Mouse (Mus musculus) right cerebral cortex, postnatal 25 days (tissue): ENCODE results near the gene Adam11.
A peak's percentile ranks its signal among the peaks of the same experiment; 100 is the strongest.
"Not testable (repeated sequence)": the region's sequence is repeated elsewhere in the genome, so short reads cannot be mapped to it uniquely, and the experiment has no call there.

Experiments
- DNase-seq: peaks from one replicate; pipeline ENCODE4 v3.0.0; 2022

The Adam11 gene

DNA sequence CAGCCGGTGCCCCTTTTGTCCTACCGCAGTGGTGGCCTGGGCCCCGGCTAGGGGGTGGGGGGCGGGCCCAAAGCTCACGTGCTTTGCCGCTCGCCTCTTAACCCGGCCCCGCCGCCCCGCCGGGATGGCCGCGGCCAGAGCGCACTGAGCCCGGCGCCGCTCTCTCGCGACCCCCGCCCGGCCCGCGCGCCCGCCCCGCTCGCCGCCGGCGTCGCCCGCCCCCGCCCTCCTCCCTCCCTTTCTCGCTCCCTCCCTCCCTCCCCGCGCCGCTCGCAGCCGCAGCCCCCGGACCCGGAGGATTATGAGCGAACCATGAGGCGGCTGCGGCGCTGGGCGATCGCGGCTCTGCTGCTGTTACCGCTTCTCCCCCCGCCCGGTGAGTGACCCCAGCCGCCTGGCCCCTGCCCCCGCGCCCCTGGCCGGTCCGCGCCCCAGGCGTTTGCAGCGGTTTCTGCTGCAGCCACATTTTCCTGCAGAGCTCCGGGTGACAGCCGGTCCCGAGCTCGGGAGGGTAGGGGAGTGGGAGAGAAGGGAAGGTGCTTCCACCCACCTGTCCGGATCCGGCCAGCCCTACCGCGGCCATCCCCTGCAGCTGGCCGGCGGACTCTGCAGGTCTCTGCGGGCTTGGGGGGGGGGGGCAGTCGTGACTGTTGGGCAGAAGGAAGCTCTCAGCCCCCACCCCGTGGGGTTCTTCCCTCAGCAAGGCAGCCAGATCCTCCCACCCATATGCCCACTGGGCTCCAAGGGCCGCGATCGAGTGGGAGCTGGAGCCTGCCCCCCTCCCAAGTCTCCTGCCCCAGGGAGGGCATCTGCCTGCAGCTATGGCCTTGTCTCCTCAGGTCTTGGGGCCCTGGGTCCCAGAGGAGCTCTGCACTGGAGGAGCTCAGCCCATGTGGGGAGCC lies at the start of gene Adam11:
Gene Adam11 (plus strand): TSS at position 131 of the 902 bp plus-strand sequence.
- peak; percentile 42 for DNase-seq

DNA sequence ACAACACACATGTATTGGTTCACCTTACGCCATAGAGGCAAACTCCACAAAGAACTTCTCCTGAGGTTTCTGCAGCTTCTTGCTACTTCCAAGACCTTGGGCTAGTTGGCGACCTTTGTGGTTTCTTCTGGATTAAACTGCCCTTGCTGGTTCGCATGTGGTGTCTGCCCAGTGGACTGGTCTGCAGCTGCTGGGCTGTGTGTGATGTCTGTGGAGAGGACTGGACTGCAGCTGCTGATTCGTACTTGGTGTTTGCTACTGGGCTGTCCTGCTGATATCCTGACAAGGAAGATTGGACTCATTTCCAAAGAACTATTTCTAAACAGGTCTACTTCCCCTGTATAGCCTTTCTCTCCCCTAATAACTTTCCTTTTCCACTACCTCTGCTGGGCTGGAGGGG lies 48.8 kb upstream of the Adam11 start:
- no peak for DNase-seq

DNA sequence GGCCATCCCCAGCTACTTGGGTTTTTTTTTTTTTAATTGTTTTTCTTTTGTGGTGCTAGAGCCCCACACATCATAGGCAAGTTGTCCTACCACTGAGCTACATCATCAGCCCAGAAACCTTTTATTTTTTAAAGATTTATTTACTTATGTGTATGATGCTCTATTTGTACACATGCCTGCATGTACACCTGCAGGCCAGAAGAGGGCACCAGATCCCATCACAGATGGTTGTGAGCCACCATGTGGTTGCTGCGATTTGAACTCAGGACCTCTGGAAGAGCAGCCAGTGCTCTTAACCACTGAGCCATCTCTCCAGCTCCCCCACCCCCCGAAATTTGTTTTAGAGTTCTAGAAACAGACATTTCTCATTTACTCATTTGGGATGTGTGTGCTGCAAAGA lies 46.7 kb upstream of the Adam11 start:
- not testable (repeated sequence) for DNase-seq

DNA sequence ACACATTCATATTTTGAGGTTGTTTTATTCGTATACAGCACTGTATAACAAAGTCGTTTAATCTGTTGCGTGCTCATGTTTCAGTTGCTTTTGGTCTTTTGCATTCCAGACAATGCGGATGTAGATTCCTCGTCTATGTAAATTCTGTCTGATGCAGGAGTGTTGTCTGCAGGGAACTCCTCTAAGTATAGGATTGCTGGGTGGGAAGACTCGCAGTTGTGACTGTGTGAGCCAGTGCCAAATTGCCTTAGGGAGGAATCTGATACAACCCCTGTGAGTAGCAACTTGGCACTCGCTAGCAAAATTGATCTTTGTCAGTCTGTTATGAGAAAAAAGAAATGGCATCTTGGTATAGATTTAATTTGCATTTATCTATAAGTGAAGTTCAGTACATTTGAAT lies 45.1 kb upstream of the Adam11 start:
- no peak for DNase-seq

DNA sequence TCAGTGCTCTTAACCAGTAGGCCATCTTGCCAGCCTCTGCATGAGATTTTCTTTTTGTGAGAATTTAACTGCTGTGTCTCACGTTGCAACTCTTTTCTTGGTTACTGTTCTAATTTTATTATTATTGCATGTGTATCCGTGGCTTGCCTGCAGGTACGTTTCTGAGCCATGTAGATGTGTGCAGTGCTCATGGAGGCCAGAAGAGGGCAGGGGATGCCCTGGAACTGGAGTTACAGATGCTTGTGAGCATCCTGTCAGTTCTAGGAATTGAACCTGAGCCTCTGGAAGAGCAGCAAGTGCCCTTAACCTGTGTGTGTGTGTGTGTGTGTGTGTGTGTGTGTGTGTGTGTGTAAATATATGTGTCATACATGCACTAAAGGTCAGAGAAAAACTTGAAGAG lies 35.7 kb upstream of the Adam11 start:
- DNase-seq = no peak

DNA sequence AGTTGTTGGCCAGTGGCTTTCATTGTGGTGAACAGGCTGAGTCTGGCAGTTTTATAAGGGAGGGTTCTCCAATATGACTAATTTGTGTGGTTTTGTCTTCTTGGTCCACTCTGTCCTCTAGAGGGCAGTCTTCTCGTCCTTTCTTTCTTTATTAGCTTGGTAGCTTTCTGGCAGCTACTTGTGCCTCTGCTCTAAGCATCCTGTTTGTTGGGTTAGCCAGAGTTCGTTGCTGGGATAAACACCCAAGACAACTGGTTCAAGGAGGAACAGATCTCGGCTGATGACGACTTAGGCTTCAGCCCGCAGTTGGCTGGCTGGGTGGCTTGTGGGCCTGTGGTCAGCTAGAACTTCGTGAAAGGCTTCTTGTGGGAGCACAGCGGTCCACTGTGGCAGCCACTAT lies 32.6 kb upstream of the Adam11 start:
- DNase-seq = no peak

DNA sequence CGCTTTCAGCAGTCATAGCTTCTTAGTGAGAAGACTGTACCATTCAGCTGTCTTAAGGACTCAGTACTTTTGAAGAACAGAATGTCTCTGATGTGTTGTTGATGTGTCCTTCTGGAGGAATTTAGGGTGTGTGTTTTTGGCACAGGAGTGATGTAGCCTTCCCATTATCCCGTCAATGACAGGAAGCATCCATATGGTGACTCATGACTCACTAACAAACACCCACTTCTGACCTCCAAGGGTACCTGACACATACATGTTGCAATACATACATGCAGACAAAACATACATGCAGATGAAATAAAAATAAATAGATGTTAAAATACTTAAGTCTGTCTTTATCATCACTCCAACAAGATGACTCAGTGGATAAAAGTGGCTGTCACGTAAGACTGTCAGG lies 31.4 kb upstream of the Adam11 start:
- DNase-seq = no peak

DNA sequence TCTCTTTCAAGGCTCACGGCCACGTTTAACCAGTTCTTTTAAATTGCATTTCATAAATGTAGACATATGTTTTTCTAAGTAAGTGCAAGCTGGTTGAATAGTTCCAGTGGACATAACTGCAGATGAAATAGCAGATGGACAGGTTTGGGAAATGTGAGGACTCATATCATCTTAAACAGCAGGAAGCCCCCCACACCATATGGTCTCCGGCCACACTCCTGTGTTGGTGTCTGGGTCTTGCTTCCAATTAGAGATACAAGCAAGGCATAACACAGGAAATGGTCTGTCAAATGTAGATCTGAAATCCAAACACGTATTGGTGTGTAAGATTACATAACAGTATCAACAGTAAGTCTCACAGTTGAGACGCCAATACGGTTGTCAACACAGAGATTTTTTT lies 29.9 kb upstream of the Adam11 start:
- DNase-seq = no peak

DNA sequence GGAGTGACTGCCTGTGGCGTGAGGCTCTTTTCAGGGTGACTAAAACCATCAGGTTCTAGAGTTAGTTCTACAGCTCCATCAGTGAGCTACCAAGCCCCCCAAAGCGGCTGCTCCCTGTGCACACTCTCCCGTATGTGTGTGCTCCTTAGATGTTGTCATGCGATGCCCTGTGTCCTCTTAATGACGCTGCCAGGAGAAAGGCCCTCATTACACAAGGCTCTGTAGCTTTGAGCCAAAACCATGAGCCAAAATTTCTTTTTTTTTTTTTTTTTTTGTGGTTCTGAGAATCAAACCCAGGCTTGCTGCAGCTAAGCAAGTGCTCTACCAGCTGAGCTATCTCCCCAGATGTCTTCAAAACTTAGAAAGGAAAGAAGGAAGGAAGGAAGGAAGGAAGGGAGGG lies 28.1 kb upstream of the Adam11 start:
- no peak for DNase-seq

DNA sequence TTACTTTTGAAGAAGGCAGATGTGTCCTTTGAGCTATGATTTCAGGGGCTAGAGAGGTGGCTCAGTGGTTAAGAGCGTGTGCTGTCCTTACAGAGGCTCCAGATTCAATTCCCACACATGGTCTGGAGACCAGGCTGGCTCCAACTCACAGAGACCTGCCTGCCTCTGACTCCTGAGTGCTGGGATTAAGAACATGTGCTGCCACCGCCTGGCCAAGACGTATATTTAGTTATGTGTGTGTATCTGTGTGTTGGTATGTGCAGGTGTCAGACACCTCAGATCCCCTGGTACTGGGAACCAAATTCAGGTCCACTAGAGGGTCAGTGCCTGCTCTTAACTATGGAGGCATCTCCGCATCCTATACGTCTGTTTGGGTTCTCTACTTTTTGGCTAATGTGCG lies 26.3 kb upstream of the Adam11 start:
- DNase-seq = no peak

DNA sequence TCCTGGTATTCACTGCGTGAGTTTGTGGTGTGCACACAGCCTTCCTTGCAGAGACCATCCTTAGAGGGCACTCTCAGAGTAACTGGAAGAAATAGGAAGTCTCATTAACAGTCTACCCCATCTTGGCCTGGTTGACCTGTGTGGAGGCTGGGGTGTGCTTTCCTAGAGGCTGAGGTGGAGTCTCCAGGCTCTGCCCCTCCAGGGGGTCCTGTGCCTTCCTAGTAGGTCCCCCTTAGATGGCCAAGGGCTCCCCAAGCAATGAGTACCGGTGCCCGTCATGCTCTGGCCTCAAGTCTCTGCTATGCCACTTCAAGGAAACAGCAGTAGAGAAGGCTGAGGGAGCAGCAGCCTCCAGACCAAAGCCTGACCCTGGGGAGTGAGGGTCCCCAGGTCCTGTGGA lies 23.2 kb upstream of the Adam11 start:
- no peak for DNase-seq

DNA sequence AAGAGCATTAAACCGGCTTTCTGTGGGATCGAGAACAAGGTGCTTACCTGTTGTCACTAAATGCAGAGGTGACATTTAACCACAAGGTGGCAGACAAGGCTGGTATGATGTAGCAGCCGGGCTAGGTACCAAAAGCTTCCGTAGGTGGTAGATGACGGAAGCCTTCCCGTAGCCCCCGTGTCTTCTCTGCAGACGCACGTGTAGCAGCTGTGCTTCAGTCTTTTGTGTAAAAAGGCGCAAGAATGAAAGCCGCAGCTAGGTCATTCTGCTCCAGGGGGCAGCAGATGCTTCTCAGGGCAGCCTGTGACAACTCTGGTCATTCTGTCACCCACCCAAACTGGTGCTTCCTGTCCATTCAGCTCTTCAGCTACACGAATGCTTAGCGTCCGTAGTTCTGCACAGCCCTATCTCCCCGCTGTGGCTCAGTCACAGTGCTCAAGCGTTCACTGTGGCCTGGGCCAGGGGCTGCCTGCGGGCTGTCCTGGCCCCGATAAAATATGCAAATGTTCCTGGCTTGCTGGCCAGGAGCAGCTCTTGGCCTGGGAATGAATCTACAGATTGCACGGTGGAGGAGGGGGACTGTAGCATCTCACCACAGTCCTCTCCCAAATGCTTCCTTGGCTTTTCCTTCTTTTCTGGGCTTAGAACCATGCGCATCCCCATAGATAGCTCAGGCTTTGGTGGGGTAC lies 21.8 kb upstream of the Adam11 start:
- peak; percentile 63 for DNase-seq

DNA sequence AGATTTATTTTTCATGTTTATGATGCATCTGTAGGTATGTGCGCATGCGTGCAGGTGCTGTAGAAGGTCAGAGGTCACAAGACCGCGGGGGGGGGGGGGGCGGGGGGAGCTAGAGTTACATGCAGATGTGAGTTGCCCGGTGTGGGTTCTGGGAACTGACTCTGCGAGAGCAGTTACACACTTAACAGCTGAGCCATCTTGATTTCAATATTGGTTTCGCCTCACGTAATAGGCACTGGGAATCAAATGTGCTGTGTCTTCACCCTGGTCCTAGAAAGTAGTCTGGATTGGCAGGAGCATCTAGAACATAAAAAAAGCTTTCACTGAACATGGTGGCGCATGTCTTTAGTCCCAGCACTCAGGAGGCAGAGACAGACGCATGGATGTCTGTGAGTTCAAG lies 20.6 kb upstream of the Adam11 start:
- no peak for DNase-seq

DNA sequence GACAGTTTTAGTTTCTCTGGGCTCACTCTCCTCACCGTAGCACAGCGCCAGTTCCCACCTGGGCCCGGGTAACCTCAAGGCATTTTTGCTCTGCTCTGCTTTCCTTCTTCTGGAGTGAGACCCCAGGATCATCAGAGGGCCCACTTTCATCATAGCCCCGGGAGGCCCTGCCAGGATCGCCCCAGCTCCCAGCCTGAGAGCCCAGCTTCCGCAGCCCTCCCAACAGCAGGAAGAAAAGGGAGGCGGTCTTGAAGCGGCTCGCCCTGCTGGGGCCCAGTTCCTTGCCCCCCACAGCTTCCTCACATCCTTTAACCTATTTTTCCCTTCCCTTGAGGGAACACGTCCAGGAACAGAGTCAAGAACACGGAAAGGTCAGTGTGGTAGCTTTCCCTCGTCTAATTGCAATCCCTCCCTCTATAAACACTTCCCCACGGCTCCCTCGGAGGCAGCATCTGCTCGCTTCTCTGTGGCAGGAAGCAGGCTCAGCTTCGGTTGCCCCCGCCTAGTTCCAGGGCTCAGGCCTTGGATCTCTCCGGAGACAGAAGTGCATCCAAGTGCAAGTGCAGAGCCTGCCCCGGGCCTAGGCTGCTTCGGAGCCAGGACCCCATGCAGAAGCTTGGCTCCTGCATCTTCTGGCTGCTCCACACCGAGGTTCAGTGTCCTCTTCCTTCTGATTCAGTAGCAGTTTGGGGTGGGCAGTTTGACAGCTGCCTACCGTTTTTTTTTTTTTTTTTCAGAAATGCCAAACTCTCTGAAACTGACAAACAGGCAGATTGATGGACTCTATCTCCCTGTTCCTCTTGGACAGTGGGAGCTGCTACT lies 19.9 kb upstream of the Adam11 start:
- no peak for DNase-seq

DNA sequence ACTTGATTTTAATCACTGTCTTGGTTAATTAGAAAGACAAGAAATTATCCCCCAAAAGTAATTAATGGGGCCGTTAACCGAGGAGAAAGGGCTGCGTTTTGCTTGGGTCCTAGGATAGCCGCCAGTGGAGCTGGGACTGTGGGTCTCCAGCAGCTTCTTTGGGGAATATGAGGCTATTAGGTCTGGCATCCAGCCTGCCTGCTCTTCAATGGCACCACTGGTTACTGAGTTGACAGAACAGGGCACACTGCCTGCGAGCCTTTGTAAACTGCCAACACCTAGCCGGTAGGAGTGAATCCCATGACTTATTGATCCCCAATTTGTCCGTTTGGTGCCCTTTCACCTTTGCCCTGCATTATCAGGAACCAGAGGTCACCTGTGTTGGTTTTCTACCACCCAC lies 19.2 kb upstream of the Adam11 start:
- no peak for DNase-seq

DNA sequence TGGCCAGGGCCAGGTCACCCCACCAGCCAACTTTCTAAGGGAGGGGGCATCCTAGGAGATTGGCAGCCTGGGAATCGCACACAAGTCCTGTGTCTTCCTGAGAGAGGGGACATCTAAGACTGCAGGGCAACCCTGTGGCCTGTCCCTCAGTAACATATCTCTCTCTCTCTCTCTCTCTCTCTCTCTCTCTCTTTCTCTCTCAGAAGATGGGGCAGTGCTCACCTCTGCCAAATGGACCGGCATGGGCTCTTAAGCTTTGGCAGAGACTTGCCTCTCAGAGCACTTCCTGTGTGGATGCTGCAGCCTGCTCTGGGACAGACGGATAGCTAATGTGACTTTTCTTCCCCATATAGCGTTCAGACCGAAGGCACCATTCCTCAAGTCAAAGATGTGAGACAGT lies 18.4 kb upstream of the Adam11 start:
- no peak for DNase-seq

DNA sequence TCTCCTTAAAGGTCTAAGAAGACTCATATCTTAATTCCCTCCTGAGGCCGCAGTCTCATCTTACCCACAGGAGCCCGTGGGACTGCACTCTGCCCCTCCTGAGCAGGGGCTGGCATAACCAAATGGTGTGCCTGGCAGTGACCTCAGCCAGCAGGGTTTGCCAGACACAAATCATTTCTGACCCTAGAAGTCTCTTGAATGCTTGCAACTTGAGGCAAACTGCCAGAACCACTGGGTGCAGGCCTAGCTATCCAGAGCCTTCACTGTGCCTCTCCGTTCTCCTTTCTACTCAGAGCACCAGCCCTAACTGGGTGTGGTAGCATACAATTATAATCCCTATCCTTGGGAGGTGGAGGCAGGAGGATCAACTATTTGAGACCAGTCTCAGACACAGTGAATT lies 16.5 kb upstream of the Adam11 start:
- no peak for DNase-seq

DNA sequence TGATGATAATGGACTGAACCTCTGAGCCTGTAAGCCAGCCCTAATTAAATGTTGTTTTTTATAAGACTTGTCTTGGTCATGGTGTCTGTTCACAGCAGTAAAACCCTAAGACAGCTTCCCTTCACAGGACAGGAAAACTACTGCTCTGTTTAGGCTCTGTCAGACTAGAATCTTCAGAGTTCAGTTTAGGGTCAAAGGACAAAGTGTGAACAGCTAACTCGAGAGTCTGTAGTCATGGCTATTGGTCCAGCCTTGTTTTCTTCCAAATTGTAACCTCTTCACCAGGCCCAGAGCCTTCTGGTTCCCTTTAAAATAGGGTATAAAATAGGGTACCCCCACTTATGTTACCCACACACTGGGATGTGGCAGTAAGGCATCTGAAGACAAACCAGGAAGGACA lies 13.4 kb upstream of the Adam11 start:
- no peak for DNase-seq

DNA sequence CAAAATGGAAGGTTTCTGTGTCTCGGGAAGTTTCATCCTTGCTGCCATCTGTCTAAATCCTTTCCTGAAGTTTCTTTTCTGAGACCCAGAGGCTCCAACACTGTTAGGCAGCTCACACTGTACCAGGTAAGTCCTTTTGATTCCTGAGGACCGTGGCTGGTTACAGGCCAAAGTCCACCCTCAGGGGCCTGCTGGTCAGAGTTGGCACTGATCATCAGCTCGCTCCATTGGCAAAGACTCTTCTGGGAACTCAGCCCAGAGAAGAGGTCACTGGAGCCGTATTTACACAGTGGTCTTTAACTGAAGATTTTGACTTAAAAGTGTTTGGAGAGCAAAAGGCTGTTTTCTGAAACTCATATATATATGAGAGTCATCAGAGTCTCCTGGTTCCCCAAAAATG lies 12.9 kb upstream of the Adam11 start:
- DNase-seq = no peak

DNA sequence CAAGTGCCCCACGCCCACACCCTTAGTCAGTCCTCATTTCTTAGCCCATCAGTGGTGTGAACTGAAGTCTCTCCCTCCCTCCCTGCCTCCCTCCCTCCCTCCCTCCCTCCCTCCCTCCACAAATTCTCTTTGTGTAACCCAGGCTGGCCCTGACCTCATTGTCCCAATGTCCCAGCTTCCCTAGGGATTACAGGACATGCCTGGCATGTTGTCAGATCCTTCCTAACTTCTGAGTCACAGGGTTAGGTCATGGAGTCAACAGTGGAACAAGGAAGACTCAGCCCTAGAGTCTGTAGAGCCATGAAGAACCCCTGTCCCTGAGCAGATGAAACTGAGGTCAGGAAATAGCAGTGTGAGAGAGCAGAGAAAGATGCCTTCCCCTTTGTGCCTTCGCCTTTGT lies 11.5 kb upstream of the Adam11 start:
- no peak for DNase-seq

DNA sequence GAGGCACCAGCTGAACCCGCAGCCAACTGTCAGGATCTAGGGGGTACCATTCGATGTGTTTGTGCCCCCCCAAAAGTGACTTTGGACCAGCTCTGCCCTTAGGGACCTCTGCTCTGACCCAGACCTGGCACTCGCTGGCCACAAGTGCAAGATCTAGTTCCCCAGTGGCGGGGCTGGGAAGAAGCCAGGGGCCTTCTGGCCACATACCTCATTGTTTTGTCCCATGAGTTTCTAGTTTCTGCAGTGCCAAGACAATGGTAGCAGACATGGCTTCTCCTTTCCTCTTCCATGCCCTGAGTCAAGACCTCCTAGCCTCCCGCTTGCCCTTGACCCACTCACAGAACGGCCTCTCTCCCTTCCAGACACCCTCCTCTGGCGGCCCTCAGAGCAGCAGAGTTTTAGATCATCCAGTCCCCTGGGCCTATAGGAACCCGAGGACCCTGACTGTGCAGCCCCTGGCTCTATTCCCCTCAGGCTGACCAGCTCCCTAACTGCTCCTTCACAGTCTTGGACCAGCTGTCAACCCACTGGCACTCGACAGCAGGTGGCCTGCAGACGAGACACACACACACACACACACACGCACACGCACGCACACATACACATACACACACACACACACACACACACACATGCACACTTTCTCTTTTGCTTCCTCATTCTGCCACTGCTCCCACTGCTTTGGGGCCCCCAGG lies 8.2 kb upstream of the Adam11 start:
- no peak for DNase-seq

DNA sequence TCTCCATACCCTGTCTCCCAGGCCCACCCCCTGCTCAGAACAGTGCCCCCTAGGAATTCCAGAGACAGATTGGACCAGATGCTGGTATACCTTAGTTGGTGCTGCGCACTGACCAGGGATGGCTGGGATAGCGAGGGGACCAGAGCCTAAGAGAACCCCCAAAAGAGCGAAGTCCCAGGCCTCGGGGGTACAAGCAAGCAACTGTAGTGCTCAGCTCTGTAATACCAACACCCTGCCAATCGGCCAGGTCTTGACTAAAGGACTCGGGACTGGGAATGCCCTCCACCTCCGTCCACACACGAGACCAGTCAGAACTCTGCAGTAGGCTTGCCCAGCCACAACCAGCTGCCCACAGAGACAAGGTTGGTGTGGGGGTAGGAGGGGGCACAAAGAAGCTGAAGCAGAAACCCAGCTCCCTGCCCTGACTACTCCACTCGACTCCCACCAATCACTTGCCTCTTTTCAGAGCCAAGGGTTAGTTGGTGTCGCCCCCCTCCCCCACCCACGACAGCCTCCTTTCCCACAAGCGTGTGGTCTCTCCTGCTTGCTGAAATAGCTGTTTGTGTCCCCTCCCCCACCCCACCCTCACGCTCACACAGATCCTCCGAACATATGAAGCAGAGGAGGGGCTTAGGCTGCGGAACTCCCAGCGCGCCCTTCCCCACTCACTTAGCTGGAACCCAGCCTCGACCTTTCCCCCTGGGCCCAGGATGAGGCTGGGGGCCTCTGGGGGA lies 7.5 kb upstream of the Adam11 start:
- no peak for DNase-seq
